Mouse (Mus musculus) liver, embryonic 12.5 days (tissue): ENCODE measurements around the gene Rad9a. TPM values are rescaled to one million over a fixed set of nuclear protein-coding genes. Genes with fewer than 3 reads are reported as not detected.

Experiments used
- ATAC-seq: fragments of 200-750 bp; cut with Nextera tagmentation; 2 replicates; pipeline ENCODE4 v1.8.0; 2017; ENCODE audit warnings: moderate number of reproducible peaks, mild to moderate bottlenecking, moderate library complexity
- H3K27ac ChIP-seq: fragments of 300-500 bp; sonication (generic); 2 replicates; pipeline ENCODE4 v1.5.1; 2016; ENCODE audit warnings: mild to moderate bottlenecking
- H3K27me3 ChIP-seq: fragments of 300-500 bp; sonication (generic); replicated peaks from 2 replicates; pipeline ENCODE4 v1.6.1; 2016; ENCODE audit warnings: mild to moderate bottlenecking, moderate library complexity
- H3K36me3 ChIP-seq: fragments of 300-500 bp; sonication (generic); 2 replicates; pipeline ENCODE4 v1.6.1; 2016; ENCODE audit warnings: mild to moderate bottlenecking, moderate library complexity
- H3K4me1 ChIP-seq: fragments of 300-500 bp; sonication (generic); 2 replicates; pipeline ENCODE4 v1.6.1; 2016
- H3K4me2 ChIP-seq: fragments of 300-500 bp; sonication (generic); 2 replicates; pipeline ENCODE4 v1.6.1; 2016; ENCODE audit warnings: mild to moderate bottlenecking, moderate library complexity
- H3K4me3 ChIP-seq: fragments of 300-500 bp; sonication (generic); 2 replicates; pipeline ENCODE4 v1.5.1; 2016; ENCODE audit warnings: mild to moderate bottlenecking, moderate library complexity
- H3K9ac ChIP-seq: fragments of 300-500 bp; sonication (generic); 2 replicates; pipeline ENCODE4 v1.6.1; 2016; ENCODE audit warnings: mild to moderate bottlenecking, moderate library complexity
- H3K9me3 ChIP-seq: fragments of 300-500 bp; sonication (generic); replicated peaks from 2 replicates; pipeline ENCODE4 v1.6.1; 2016; ENCODE audit warnings: mild to moderate bottlenecking, moderate library complexity
- WGBS: fragments of 180-500 bp; shearing (Covaris S2); methylation state at CpG from one replicate; pipeline ENCODE4 v1.1.7; 2016; ENCODE audit not compliant: insufficient replicate concordance; 5-methylcytosine and 5-hydroxymethylcytosine counted together
- polyA plus RNA-seq: library from polyadenylated mRNA; unstranded; fragments of >200 nt; fragmentation: Nextera tagmentation; extraction: Ambion mirVana; gene quantifications from 2 replicates; pipeline ENCODE4 v1.2.1, GENCODE M21; 2016

Gene Rad9a
- polyA plus RNA-seq, 1 experiment from 2014 or later: 26.5 TPM

DNA sequence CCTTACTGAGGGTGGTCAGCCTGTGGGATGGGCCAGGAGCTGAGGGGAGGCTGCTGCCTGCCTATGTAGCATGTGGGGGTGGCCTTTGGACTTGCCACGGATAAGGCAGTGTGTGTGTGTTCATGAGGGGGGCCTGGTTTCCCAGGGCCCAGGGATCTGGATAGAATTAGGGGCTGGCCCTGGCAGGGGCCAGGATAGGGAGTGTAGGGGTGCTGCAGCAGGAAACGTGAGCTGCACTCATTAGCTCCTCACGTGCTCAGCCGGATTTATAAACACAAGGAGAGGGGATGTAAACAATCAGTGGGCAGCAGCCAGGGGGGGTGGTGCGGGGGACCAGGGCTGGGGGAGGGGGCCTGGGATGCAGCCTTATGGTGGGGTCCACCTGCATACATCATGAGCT lies 15.7 kb upstream of the Rad9a start:
- H3K27ac ChIP-seq: no peak overlapping the region
- no peak overlapping the region for H3K9ac ChIP-seq
- H3K27me3 ChIP-seq: peaks cover 98% of the 10 kb centered on the region
- H3K4me3 ChIP-seq: no peak overlapping the region
- ATAC-seq: 0 out of 2 replicates have a peak, but pooled peaks have one; percentile 9
- no peak overlapping the region for H3K4me2 ChIP-seq
- no peaks in the 10 kb centered on the region for H3K9me3 ChIP-seq
- 38% methylated on average over 5 of the region's 5 CpGs for WGBS
- peaks cover 74% of the 10 kb centered on the region for H3K4me1 ChIP-seq
- H3K36me3 ChIP-seq: no peaks in the 10 kb centered on the region

DNA sequence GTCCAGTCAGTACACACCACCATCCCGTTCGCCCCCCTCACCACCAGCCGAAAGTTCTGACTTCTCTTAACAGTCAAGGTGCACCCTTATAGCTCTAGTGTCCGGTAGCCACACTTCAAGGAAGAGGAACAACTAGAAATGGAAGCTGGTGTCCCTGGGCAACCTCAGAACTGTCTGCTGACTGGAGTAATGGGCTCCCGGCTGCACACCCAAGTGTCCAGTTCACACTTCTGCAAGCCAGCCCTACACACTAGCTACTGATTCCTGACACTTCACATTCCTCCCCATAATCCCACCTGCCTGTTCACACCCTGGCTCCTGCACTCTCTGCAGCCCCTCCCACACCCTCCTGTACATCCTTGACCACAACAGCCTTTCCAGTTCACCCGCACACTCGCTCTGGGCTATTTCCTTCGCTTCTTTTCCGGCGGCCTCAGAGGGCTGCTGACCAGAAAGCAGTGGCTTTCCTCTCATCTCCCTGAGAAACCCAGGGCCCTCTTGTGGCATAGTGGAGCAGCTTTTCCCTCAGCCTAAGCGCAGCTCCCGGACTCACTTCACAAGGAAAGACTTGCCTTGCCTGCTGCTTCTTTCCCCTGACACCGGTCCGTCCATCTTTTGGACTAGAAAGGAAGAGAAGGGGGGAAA lies 14.7 kb upstream of the Rad9a start:
- no peak overlapping the region for H3K9ac ChIP-seq
- H3K9me3 ChIP-seq: no peaks in the 10 kb centered on the region
- no peak overlapping the region; the same call in 1 of the 2 replicates for H3K4me2 ChIP-seq
- peaks cover 98% of the 10 kb centered on the region for H3K27me3 ChIP-seq
- H3K27ac ChIP-seq: no peak overlapping the region
- no peak for ATAC-seq
- no peaks in the 10 kb centered on the region for H3K36me3 ChIP-seq
- H3K4me3 ChIP-seq: no peak overlapping the region
- H3K4me1 ChIP-seq: peaks cover 64% of the 10 kb centered on the region
- 9% methylated on average over 14 of the region's 14 CpGs for WGBS

DNA sequence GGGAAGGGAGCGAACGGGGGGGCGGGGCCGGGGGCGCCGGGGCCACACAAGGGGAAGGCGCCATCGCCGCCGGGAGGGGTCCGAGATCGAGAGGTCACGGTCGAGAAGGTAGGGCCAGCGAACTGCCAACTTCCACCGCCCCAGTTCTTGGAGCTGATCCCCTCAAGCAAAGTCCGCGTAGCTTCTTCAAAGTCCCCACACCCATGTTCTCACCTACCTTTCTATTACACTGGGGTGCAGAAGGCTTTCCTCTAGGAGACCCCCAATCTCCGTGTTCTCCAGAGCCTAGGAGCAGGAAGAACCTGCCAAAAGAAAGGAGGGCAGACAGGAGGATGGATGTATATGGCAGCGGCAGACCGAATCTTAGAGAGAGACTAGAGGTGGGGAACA lies 14.0 kb upstream of the Rad9a start:
- Histone ChIP-seq H3K36me3 (no peaks in the 10 kb centered on the region), H3K4me3 (peak overlapping the region; percentile 57), H3K9ac (peak overlapping the region; percentile 67; the same call in 1 of the 2 replicates), H3K4me1 (peaks cover 57% of the 10 kb centered on the region), H3K27me3 (peaks cover 98% of the 10 kb centered on the region), H3K9me3 (no peaks in the 10 kb centered on the region), H3K27ac (peak overlapping the region; percentile 57; the same call in 1 of the 2 replicates), H3K4me2 (peak overlapping the region; percentile 77)
- ATAC-seq: no peak
- 3% methylated on average over 14 of the region's 21 CpGs for WGBS

DNA sequence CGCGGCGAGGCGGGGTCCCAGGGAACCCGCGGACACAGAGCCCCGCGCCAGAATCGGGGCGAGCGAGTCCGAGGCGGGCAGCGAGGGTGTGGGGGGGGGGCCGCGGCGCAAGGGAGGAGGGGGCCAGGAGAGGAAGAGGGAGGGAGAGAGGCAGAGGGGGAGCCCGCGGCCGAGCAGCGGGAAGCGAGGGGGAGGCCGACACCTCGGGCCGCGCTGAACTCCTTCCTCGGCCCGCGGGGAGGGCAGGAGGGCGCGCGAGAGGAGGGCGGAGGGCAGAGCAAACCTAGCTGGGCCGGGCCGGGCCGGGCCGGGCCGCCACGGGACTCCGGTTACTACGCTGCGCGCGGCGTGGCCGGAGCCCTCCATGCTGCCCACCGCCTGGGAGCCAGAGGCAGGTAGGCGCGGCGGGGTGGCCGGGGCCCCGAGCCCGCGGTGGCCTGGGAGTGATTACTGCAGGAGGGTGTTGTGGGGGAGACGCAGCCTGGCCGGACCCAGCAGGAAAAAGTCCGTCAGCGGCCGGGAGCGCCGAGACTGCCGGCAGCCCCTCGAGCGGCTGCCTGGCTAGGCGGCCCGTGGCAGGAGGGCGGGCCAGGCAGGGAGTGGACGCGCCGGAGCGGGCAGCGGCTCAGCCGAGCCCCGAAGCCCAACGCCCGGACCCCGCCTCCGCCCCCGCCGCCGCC lies 13.4 kb upstream of the Rad9a start:
- ATAC-seq: peak; percentile 23; the same call in 1 of the 2 replicates
- H3K27ac ChIP-seq: peak overlapping the region; percentile 57
- H3K4me2 ChIP-seq: peak overlapping the region; percentile 77
- H3K9ac ChIP-seq: peak overlapping the region; percentile 67
- WGBS: under 1% methylated on average over 58 of the region's 81 CpGs
- H3K27me3 ChIP-seq: peaks cover 98% of the 10 kb centered on the region
- H3K4me1 ChIP-seq: peaks cover 51% of the 10 kb centered on the region
- H3K4me3 ChIP-seq: peak overlapping the region; percentile 57
- no peaks in the 10 kb centered on the region for H3K9me3 ChIP-seq
- no peaks in the 10 kb centered on the region for H3K36me3 ChIP-seq

DNA sequence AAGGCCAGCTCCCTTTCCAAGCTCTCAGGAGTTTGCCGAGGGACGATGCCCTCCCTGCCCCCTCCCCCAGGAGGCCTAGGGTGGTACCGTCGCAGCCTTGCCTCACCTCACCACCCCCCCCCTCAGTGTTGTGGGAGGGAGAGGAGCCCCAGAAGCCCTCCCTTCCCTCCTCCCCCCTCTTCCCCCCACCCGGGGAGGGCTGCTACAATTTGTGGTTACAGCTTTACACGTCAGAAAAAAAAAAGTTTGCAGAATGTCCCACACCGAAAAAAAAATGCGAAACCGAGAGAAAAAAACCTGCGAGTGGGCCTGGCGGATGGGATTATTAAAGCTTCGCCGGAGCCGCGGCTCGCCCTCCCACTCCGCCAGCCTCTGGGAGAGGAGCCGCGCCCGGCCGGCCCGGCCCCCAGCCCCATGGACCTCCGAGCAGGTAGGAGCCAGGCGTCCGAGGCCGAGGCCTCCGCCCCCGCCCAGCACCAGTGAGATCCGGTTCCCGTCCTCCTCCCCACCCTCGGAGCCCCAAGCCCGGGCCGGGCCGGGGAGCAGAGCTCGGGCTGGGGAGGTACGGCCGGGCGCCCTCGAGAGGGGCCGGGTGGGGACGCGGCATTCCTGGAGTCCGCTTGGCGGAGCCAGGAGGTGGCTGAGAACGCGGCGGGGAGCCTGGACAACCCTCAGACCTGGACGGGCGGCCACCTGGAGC lies 12.8 kb upstream of the Rad9a start, which contains the start of the genes Clcf1 and AC109138.7:
Gene Clcf1, plus strand, starts transcription at position 168 of the 700 bp plus-strand sequence.
Gene AC109138.7, plus strand, starts transcription at position 287 of the 700 bp plus-strand sequence.
- H3K4me1 ChIP-seq: peaks cover 44% of the 10 kb centered on the region
- 4% methylated on average over 49 of the region's 49 CpGs for WGBS

DNA sequence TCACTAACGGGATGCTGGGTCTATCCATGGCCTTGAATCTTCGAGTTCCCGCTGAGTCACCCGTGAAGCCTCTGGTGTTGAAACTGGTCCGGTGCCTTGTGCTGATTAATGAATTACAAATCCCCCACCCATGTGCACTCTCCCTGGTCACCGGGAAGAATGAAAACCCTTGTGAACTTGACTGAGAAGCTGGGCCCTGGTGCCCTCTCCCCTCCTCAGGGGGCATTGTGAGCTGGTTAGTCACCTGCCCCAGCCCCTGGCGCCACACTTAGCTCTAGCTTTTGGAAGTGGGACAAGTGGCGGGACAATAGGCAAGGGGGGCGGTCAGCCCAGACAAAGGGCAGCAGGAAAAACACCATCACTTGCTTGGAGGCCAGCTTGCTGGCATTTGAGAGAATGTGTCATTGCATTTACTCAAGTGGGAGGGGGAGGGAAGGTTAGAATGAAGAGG lies 12.1 kb upstream of the Rad9a start:
- peak overlapping the region; percentile 57 for H3K4me3 ChIP-seq
- H3K36me3 ChIP-seq: no peaks in the 10 kb centered on the region
- H3K4me1 ChIP-seq: peaks cover 45% of the 10 kb centered on the region
- WGBS: 6% methylated on average over 9 of the region's 9 CpGs
- no peaks in the 10 kb centered on the region for H3K9me3 ChIP-seq
- peak overlapping the region; percentile 77 for H3K4me2 ChIP-seq
- ATAC-seq: no peak
- H3K27me3 ChIP-seq: peaks cover 99% of the 10 kb centered on the region
- H3K27ac ChIP-seq: no peak overlapping the region
- H3K9ac ChIP-seq: no peak overlapping the region

More for the DNA sequence above, 12.8 kb upstream of the Rad9a start, which contains the start of the genes Clcf1 and AC109138.7:
- H3K27me3 ChIP-seq: peaks cover 97% of the 10 kb centered on the region
- peak; percentile 16; the same call in 1 of the 2 replicates for ATAC-seq
- no peaks in the 10 kb centered on the region for H3K36me3 ChIP-seq
- H3K9ac ChIP-seq: peak within 1 kb of the TSS; percentile 67
- H3K4me2 ChIP-seq: peak within 1 kb of the TSS; percentile 77
- H3K9me3 ChIP-seq: no peaks in the 10 kb centered on the region
- H3K4me3 ChIP-seq: peak within 1 kb of the TSS; percentile 57
- peak within 1 kb of the TSS; percentile 57 for H3K27ac ChIP-seq

DNA sequence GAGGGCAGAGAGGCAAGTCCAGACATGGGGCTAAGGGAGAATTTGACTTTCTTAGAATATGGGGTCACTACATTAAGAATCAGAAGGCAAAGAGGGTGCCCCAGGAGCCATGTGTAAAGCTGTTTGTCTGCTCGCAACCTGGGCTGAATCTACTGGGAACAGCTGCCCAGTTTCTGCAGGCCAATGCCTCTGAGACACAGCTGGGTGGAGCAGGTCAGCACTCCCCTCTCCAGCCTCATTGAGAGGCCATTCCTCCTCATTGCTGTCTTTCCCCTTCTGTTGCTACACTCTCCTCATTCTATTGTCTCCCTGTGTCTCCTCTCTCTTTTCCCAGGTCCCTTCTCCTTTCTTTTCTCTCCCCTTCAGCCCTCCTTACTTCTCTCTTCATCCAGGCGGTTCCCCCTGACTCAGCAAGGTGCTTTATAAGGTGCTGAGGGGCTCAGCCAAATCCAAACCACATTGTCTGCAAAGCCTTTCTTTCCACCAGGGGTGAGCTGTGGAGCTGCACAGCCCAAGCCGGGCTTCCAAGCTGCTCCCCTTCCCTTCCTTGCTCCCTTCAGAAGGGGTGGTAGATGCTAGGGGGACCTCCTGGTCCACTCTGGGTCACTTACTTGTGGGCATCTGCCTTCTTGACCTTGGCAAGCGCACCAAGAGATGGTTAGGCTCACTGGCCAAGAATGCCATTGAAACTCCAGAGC lies 10.6 kb upstream of the Rad9a start:
- ATAC-seq: no peak
- H3K27me3 ChIP-seq: peaks cover 94% of the 10 kb centered on the region
- WGBS: 28% methylated on average over 4 of the region's 4 CpGs

DNA sequence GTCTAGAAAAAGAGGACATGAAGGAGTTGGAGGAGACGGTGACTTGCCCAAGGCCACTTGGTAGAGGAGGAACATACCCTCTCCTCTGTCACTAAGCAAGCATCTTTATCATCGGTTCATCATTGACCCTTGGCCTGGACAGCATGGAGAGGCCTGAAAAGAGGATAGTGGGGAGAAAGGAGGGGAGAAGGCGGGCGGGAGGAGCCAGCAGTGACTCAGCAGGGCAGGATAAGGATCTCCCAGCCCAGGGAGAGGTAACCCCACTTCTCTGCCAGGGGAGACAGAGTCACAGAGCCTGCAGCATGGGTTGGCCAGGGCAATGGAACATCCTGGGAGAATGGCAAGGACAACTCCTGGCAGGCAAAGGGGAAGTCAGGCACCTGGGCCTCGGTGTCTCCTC lies 7.1 kb upstream of the Rad9a start:
- peaks cover 87% of the 10 kb centered on the region for H3K27me3 ChIP-seq
- H3K9me3 ChIP-seq: no peaks in the 10 kb centered on the region
- no peaks in the 10 kb centered on the region for H3K36me3 ChIP-seq
- H3K27ac ChIP-seq: no peak overlapping the region
- 52% methylated on average over 5 of the region's 5 CpGs for WGBS
- H3K4me1 ChIP-seq: peaks cover 17% of the 10 kb centered on the region
- ATAC-seq: no peak
- no peak overlapping the region for H3K4me2 ChIP-seq
- H3K9ac ChIP-seq: no peak overlapping the region
- no peak overlapping the region for H3K4me3 ChIP-seq

More for the DNA sequence above, 10.6 kb upstream of the Rad9a start:
- H3K9ac ChIP-seq: no peak overlapping the region
- no peaks in the 10 kb centered on the region for H3K36me3 ChIP-seq
- H3K9me3 ChIP-seq: no peaks in the 10 kb centered on the region
- no peak overlapping the region for H3K27ac ChIP-seq
- H3K4me3 ChIP-seq: no peak overlapping the region
- H3K4me2 ChIP-seq: no peak overlapping the region
- peaks cover 47% of the 10 kb centered on the region for H3K4me1 ChIP-seq

DNA sequence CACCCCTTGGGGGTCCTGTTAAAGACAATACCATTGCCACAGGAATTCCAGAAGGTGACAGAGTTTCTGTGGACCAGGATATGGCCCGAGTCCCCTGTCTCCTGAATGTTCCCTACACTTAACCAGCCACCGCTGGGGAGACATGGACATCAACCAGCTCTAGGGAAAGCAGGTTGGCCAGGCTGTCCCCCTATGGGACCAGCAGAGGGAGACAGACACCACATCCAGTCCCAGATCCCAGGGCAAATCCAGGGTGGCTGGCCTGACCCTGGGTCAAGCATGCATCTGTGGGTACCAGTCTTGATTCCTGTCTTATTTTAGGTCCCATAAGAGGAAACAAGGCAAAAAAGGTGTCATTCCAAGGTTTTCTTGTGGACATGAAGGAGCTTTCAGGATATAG lies 5.5 kb upstream of the Rad9a start:
- H3K36me3 ChIP-seq: no peaks in the 10 kb centered on the region
- H3K27me3 ChIP-seq: peaks cover 78% of the 10 kb centered on the region
- whole genome bisulfite sequencing: 3% methylated on average over 2 of the region's 2 CpGs
- ATAC-seq: peak; percentile 50
- peaks cover 23% of the 10 kb centered on the region for H3K4me1 ChIP-seq
- H3K9me3 ChIP-seq: no peaks in the 10 kb centered on the region
- H3K4me2 ChIP-seq: no peak overlapping the region
- H3K27ac ChIP-seq: no peak overlapping the region
- no peak overlapping the region for H3K9ac ChIP-seq
- no peak overlapping the region for H3K4me3 ChIP-seq

DNA sequence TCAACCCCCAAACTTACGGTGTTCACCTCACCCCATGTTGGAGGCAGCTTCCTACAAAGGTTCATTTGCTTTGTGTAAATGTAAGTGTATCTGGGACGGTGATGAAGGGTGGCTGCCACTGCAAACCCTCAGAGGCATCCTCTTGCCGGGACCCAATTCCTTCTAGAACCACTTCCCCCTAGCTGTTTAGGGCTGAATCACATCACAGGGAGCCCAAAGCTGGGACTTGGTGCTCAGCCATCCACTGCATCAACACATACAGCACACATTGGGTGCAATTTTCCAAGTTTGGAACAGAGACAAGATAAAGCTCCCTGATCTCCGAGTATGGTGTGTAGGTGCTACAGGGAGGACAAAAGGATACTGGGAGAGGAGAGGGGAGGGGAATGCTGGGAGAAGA lies 3.4 kb upstream of the Rad9a start:
- H3K36me3 ChIP-seq: peaks cover 7% of the 10 kb centered on the region
- H3K27ac ChIP-seq: no peak overlapping the region
- no peak overlapping the region for H3K4me2 ChIP-seq
- H3K4me3 ChIP-seq: no peak overlapping the region
- 54% methylated on average over 4 of the region's 4 CpGs for WGBS
- H3K9ac ChIP-seq: no peak overlapping the region
- no peaks in the 10 kb centered on the region for H3K9me3 ChIP-seq
- peaks cover 39% of the 10 kb centered on the region for H3K4me1 ChIP-seq
- no peak for ATAC-seq
- H3K27me3 ChIP-seq: peaks cover 58% of the 10 kb centered on the region

DNA sequence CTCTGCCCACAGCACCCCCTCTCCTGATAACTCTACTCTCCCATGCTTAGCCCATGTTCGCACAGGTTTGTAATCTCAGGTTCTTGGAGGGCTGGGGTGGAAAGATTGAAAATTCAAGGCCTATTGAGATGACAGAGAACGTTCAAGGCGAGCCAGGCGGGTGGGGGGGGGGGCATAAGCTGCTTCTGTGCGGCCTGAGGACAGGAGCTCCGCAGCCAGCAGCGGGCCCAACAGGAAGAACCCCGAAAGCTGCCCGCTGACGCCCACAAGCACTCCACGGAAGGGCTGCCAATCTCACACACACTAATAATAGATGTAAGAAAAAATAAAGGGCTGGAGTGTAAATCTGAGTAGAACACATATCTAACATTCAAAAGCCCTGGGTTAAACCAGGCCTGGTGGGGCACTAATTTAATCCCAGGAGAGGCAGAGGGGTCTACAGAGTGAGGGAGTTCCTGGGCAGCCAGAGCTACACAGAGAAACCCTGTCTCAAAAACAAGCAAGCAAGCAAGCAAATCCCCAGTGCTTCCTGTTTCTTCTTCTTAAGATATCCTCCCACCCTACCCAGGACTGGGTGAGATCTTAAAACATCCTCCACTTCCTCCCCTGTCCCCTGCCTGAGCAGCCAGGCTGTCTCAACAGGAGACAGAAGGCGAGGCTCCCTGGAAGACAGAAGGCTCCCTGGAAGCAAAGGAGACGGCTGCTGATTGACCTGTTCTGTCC lies 2.3 kb upstream of the Rad9a start:
- H3K27me3 ChIP-seq: peaks cover 47% of the 10 kb centered on the region
- no peak for ATAC-seq
- no peak overlapping the region for H3K4me3 ChIP-seq
- H3K4me2 ChIP-seq: no peak overlapping the region
- H3K9ac ChIP-seq: no peak overlapping the region
- H3K9me3 ChIP-seq: no peaks in the 10 kb centered on the region
- WGBS: 35% methylated on average over 13 of the region's 13 CpGs
- H3K4me1 ChIP-seq: peaks cover 48% of the 10 kb centered on the region
- no peak overlapping the region for H3K27ac ChIP-seq
- peaks cover 18% of the 10 kb centered on the region for H3K36me3 ChIP-seq
